Mouse (Mus musculus) colon, adult 2 months (tissue): ENCODE measurements around the gene Gm42669. TPM values are rescaled to one million over a fixed set of nuclear protein-coding genes. Genes with fewer than 3 reads are reported as not detected.

ENCODE experiments used
- polyA plus RNA-seq: library from polyadenylated mRNA; depleted of rRNA; stranded (reverse); fragments of >200 nt; gene quantifications from 2 replicates; pipeline ENCODE4 v1.2.3, GENCODE M21; 2012; rRNA removed

The Gm42669 gene
- polyA plus RNA-seq, result 0.07 TPM in 1 of 2 replicates, not detected in the other

DNA sequence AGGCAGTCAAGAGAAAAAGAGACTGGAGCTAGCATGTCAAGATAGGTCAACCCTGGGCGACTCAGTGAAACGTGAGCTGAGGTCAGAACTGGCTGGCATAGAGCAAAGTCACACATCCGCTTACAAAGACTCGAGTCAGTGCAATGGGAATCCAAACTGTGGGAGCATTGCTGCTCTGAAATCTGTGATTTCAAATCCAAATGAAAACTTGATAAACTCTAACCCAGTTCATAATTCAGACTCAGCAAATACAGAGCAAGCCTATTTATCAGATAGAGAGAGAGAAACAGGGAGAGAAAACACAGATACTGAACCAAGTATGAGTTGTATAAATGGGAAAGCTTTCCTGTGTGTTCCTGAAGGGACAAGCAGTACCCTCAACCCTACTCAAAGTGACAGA lies at the start of gene Gm42669:
Gm42669 (plus strand) TSS at position 301 of the 400 bp plus-strand sequence.

DNA sequence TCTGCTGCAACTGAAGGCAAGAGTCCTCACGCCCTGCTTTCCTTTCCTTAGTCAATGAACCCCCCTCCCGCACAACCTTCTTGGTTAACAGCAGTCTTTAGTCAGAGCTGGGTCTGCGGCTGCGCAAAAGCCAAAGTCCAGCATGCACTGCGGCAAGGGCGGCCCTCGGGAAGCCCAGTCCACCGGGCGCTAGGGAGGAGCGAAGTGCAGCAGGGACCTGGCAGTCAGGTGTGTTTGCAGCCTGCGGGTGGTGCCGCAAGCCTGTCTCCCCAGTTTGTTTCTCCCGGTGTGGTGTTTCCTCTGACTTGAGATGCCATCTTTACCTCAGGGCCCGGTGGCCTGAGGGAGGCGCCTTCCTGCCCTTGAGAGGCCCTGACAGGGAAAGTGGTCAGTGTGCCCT lies 27.2 kb downstream of the Gm42669 start, which contains the start of gene 1700028K03Rik:
1700028K03Rik (plus strand) TSS at position 129 of the 400 bp plus-strand sequence.

DNA sequence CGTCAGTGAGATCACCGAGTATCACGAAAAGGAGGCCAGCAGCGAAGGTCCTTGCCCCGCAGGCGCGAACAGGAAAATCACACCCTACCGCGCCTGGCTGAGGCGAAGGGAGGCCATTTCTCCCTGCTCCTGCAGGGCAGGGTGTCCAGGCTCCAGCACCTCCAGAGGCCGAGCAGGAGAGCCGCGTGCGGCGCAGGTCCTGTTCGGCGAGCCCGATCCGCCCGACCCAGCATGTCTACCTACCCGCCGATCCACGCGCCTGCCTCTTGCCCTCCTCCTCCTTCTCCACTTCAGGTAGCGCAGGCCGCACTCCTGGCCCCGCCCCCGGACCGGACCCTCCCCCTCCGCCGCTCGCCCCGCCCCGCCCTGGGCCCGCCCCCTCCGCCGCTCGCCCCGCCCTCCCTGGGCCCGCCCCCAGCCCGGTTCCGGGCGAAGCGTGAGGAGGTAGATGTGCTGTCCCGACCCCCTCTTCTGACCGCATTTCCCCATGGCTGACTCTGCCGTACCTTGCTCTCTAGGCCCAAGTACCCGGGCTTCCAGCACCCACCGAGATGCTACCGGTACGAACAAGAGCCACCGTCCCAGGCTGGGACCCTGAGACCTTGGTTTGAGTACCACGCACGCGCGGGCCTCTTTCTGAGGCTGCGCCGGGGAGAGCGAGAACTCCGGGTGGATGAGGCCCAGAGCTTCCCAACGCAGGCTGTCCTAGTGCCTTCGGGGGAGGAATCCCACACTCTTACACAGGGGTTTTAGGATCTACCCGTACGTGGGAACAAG lies 90.1 kb downstream of the Gm42669 start, which contains the start of the genes Rpap2 and Glmn:
Rpap2 (plus strand) TSS at position 73 of the 777 bp plus-strand sequence.
Glmn (minus strand) TSS at position 588 of the 777 bp plus-strand sequence.

Other genes with a start within 250 kb of the Gm42669 start
- gene Tgfbr3, start 218.0 kb upstream of the Gm42669 start, polyA plus RNA-seq, result 11.1 and 15.9 TPM in 2 replicates
- 0.93 and 1.3 TPM in 2 replicates for gene Brdt, start 176.5 kb upstream of the Gm42669 start, polyA plus RNA-seq
- 14.0 and 14.8 TPM in 2 replicates for gene Ephx4, start 104.9 kb upstream of the Gm42669 start, polyA plus RNA-seq
- not detected in 2 replicates for gene Lpcat2b, start 76.1 kb upstream of the Gm42669 start, polyA plus RNA-seq
- 0.79 and 1.4 TPM in 2 replicates for gene Btbd8, start 69.6 kb upstream of the Gm42669 start, polyA plus RNA-seq
- not detected in 2 replicates for gene 1700028K03Rik, start 27.1 kb downstream of the Gm42669 start, polyA plus RNA-seq
- 2.2 and 2.4 TPM in 2 replicates for gene Rpap2, start 89.8 kb downstream of the Gm42669 start, polyA plus RNA-seq
- 0.57 and 0.64 TPM in 2 replicates for gene Glmn, start 90.3 kb downstream of the Gm42669 start, polyA plus RNA-seq
- 22.6 and 24.7 TPM in 2 replicates for gene Gfi1, start 218.4 kb downstream of the Gm42669 start, polyA plus RNA-seq